Mouse (Mus musculus) gastrocnemius, postnatal 14 days (tissue): Measurements from ENCODE around the gene Tcte3. TPM values are rescaled to one million over a fixed set of nuclear protein-coding genes. Genes with fewer than 3 reads are reported as not detected.

Source experiments
- total RNA-seq, 2 experiments: library from RNA; stranded (reverse); gene quantifications; 2 replicates each; pipeline ENCODE4 v1.2.3; 2021

Tcte3 gene
- total RNA-seq, 2 experiments from 2014 or later = 0.51 TPM; not detected in 1

Other genes with a start within 250 kb of the Tcte3 start
- 1 to 10 TPM; 1.6 to 3.1 TPM for gene Wdr27, start 98.3 kb downstream of the Tcte3 start, total RNA-seq
- gene 1600012H06Rik, start 98.3 kb downstream of the Tcte3 start, total RNA-seq = 10 to 100 TPM; 13.2 to 15.8 TPM
- gene Phf10, start 80.2 kb downstream of the Tcte3 start, total RNA-seq = 10 to 100 TPM; 45.8 to 54.1 TPM
- gene 9030025P20Rik, start 63.0 kb downstream of the Tcte3 start, total RNA-seq = 1 to 10 TPM; 1.6 to 2.3 TPM
- not detected for gene Gm3417, start 62.7 kb downstream of the Tcte3 start, total RNA-seq
- 1 to 10 TPM in 1 of 2 experiments, under 1 TPM in 1; 0.58 to 2.0 TPM for gene Gm3435, start 31.3 kb downstream of the Tcte3 start, total RNA-seq
- gene Ermard, start 280 bp downstream of the Tcte3 start, total RNA-seq = 10 to 100 TPM; 19.0 to 25.1 TPM
- under 1 TPM; 0.93 to 0.96 TPM for gene Gm3448, start within 50 bp of the Tcte3 start, total RNA-seq